Mouse (Mus musculus) liver, embryonic 18 days (tissue): ENCODE measurements around the gene Spop. TPM values are rescaled to one million over a fixed set of nuclear protein-coding genes. Genes with fewer than 3 reads are reported as not detected.

Experiments
- polyA plus RNA-seq: library from polyadenylated mRNA; depleted of rRNA; stranded (reverse); fragments of >200 nt; gene quantifications from 2 replicates; pipeline ENCODE4 v1.2.3, GENCODE M21; 2012; rRNA removed

The Spop gene
- 22.3 and 26.1 TPM in 2 replicates for polyA plus RNA-seq

GRCm38 (mm10) chr11:95413641-95414535 lies at the start of gene Spop:
TSS of gene Spop (plus strand) at chr11:95414080.

GRCm38 (mm10) chr11:95384319-95384972 lies 29.4 kb upstream of the Spop start, which contains the start of gene Slc35b1:
TSS of gene Slc35b1 (plus strand) at chr11:95384692.

GRCm38 (mm10) chr11:95514298-95514861 lies 100.5 kb downstream of the Spop start, which contains the start of gene Nxph3:
TSS of gene Nxph3 (minus strand) at chr11:95514570.

Other genes with a start within 250 kb of the Spop start
- gene Tac4, start 152.6 kb upstream of the Spop start, polyA plus RNA-seq: 0.02 TPM in 2 replicates
- gene Kat7, start 103.8 kb upstream of the Spop start, polyA plus RNA-seq: 15.8 and 17.7 TPM in 2 replicates
- gene Fam117a, start 77.1 kb upstream of the Spop start, polyA plus RNA-seq: 72.9 and 73.0 TPM in 2 replicates
- 24.2 and 24.4 TPM in 2 replicates for gene Slc35b1, start 29.4 kb upstream of the Spop start, polyA plus RNA-seq
- 0.06 and 0.10 TPM in 2 replicates for gene Nxph3, start 100.5 kb downstream of the Spop start, polyA plus RNA-seq
- 1.8 and 1.9 TPM in 2 replicates for gene Ngfr, start 173.7 kb downstream of the Spop start, polyA plus RNA-seq